13 mouse cellular contexts compared by ENCODE assay signal in the genomic region with DNA sequence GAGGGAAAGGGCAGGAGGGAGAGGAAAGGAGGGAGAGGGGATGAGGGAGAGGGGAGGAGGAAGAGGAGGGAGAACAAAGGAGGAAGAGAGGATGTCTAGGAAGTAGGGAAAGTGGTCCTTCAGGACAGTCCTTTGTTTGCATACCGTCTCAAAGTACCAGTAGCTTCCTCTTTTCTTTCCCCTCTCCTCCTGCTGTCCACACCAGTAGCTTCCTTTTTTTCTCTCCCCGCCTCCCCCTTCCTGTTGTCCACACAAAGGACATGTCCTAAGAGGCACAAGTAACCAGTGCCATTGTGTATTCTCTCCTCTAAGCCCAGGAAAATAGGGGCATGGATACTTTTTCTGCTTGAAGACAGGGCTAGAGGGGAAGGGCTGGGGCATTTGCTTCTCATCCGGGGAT. TPM values are rescaled to one million over a fixed set of nuclear protein-coding genes. Genes with fewer than 3 reads are reported as not detected.
DNase-seq lines count a peak whose midpoint lies in the region; ATAC-seq and TF ChIP-seq lines count a peak whose summit lies in the region.
"Had no signal": no experiment of that assay in that cellular context is flagged by ENCODE, and none has a peak within 500 bp of the region (broad histone marks: within the 10 kb centered on the region; RNA-seq: fewer than 3 reads in every experiment).

No protein-coding gene starts in this region.

- ATAC-seq in forebrain, embryonic 12.5 days (ENCODE audit: low FRiP score) = no peak
- ATAC-seq in liver, embryonic 12.5 days = no peak
- peak; percentile 37; the same call in 1 of the 2 replicates for ATAC-seq in liver, embryonic 16.5 days (ENCODE audit: low read depth)
- ATAC-seq in neutrophil, adult 5-6 weeks (ENCODE audit: extremely low read depth, insufficient number of reproducible peaks, low FRiP score, poor library complexity, severe bottlenecking) = peak; percentile 82
- no peak for ATAC-seq in hindbrain, embryonic 14.5 days (ENCODE audit: low FRiP score)
- ATAC-seq: forebrain, embryonic 16.5 days; Patski had no signal

- peak overlapping the region; percentile 52; the same call in 1 of the 2 replicates for H3K27ac ChIP-seq in forebrain, embryonic 10.5 days
- H3K27ac ChIP-seq in forebrain, embryonic 12.5 days = no peak overlapping the region
- H3K27ac ChIP-seq in liver, adult 2 months (replicated peaks; ENCODE audit: insufficient read depth, low read depth, low read length) = no peak overlapping the region
- H3K27ac ChIP-seq in liver, embryonic 12.5 days = no peak overlapping the region
- no peak overlapping the region for H3K27ac ChIP-seq in liver, embryonic 16.5 days (ENCODE audit: low read length)
- no peak overlapping the region for H3K27ac ChIP-seq in hindbrain, embryonic 14.5 days
- H3K27ac ChIP-seq: liver, embryonic 14.5 days had no signal

- 48% methylated on average over 3 of the region's 3 CpGs for WGBS in forebrain, embryonic 10.5 days
- WGBS in forebrain, embryonic 12.5 days = 46% methylated on average over 3 of the region's 3 CpGs
- WGBS in liver, adult 2 months = 62% methylated on average over 3 of the region's 3 CpGs
- WGBS in liver, embryonic 12.5 days (ENCODE audit: insufficient replicate concordance) = 9% methylated on average over 3 of the region's 3 CpGs
- WGBS in liver, embryonic 16.5 days (ENCODE audit: insufficient replicate concordance) = 6% methylated on average over 3 of the region's 3 CpGs
- WGBS in hindbrain, embryonic 14.5 days = 39% methylated on average over 3 of the region's 3 CpGs

- H3K4me1 ChIP-seq in forebrain, embryonic 10.5 days = peaks cover 26% of the 10 kb centered on the region
- peaks cover 20% of the 10 kb centered on the region for H3K4me1 ChIP-seq in forebrain, embryonic 12.5 days
- H3K4me1 ChIP-seq in liver, adult 2 months (ENCODE audit: control insufficient read depth, insufficient read depth, low read length) = no peaks in the 10 kb centered on the region
- no peaks in the 10 kb centered on the region for H3K4me1 ChIP-seq in liver, embryonic 12.5 days
- no peaks in the 10 kb centered on the region for H3K4me1 ChIP-seq in liver, embryonic 16.5 days (ENCODE audit: control insufficient read depth, low read depth, low read length)
- 0 out of 2 replicates have a peak, but pooled peaks cover 9% of the 10 kb centered on the region for H3K4me1 ChIP-seq in hindbrain, embryonic 14.5 days (replicated peaks; ENCODE audit: control insufficient read depth, insufficient read depth, low read length)

- H3K36me3 ChIP-seq in forebrain, embryonic 10.5 days (replicated peaks) = no peaks in the 10 kb centered on the region
- no peaks in the 10 kb centered on the region for H3K36me3 ChIP-seq in forebrain, embryonic 12.5 days (replicated peaks)
- no peaks in the 10 kb centered on the region for H3K36me3 ChIP-seq in liver, adult 2 months (ENCODE audit: control insufficient read depth, insufficient read depth, low read length)
- H3K36me3 ChIP-seq in liver, embryonic 12.5 days = no peaks in the 10 kb centered on the region
- no peaks in the 10 kb centered on the region for H3K36me3 ChIP-seq in liver, embryonic 16.5 days (ENCODE audit: control insufficient read depth, insufficient read depth)
- H3K36me3 ChIP-seq in hindbrain, embryonic 14.5 days (replicated peaks; ENCODE audit: control insufficient read depth, insufficient read depth) = no peaks in the 10 kb centered on the region

- H3K9ac ChIP-seq in forebrain, embryonic 12.5 days = no peak overlapping the region
- H3K9ac ChIP-seq in liver, adult 2 months (ENCODE audit: low read depth, low read length) = no peak overlapping the region
- no peak overlapping the region for H3K9ac ChIP-seq in liver, embryonic 12.5 days
- H3K9ac ChIP-seq in liver, embryonic 16.5 days (ENCODE audit: low read depth, low read length) = no peak overlapping the region
- H3K9ac ChIP-seq in hindbrain, embryonic 14.5 days = no peak overlapping the region
- H3K9ac ChIP-seq: liver, embryonic 14.5 days had no signal

- H3K79me2 ChIP-seq in liver, adult 2 months (ENCODE audit: control insufficient read depth, insufficient read depth, low read length) = no peaks in the 10 kb centered on the region

- TF ChIP-seq POLR2A in liver, adult 2 months (IDR thresholded peaks at IDR 0.05; ENCODE audit: extremely low read depth, insufficient read depth, low read length) = no peak

- DNase-seq in forebrain, embryonic 10.5 days (ENCODE audit: extremely low spot score, low spot score) = no peak
- peak; percentile 24 for DNase-seq in liver, adult 2 months (ENCODE audit: extremely low read depth, low read depth, low spot score)
- DNase-seq in gastrocnemius, postnatal 25 days = no peak
- no peak for DNase-seq in hindbrain, embryonic 14.5 days (ENCODE audit: low spot score)
- DNase-seq: gastrocnemius, postnatal 14 days; right cerebral cortex, postnatal 25 days had no signal

- TF ChIP-seq CTCF in liver, adult 2 months (IDR thresholded peaks at IDR 0.05; ENCODE audit: low read depth, low read length) = no peak

- H3K27me3 ChIP-seq in forebrain, embryonic 10.5 days (ENCODE audit: poor library complexity, severe bottlenecking) = peaks cover 5% of the 10 kb centered on the region; the same call in 1 of the 2 replicates
- H3K27me3 ChIP-seq in forebrain, embryonic 12.5 days = 0 out of 2 replicates have a peak, but pooled peaks cover 6% of the 10 kb centered on the region
- H3K27me3 ChIP-seq in liver, adult 2 months (ENCODE audit: control insufficient read depth, insufficient read depth, low read length) = no peaks in the 10 kb centered on the region
- H3K27me3 ChIP-seq in liver, embryonic 12.5 days (replicated peaks) = no peaks in the 10 kb centered on the region; the same call in 1 of the 2 replicates
- H3K27me3 ChIP-seq in liver, embryonic 16.5 days (ENCODE audit: control insufficient read depth, insufficient read depth, low read depth, low read length) = no peaks in the 10 kb centered on the region
- no peaks in the 10 kb centered on the region for H3K27me3 ChIP-seq in hindbrain, embryonic 14.5 days (ENCODE audit: control insufficient read depth, insufficient read depth, low read length)
- H3K27me3 ChIP-seq: Patski had no signal

- no peaks in the 10 kb centered on the region for H3K9me3 ChIP-seq in forebrain, embryonic 10.5 days
- no peaks in the 10 kb centered on the region for H3K9me3 ChIP-seq in forebrain, embryonic 12.5 days
- H3K9me3 ChIP-seq in liver, embryonic 12.5 days (replicated peaks) = no peaks in the 10 kb centered on the region
- H3K9me3 ChIP-seq in liver, embryonic 16.5 days (replicated peaks; ENCODE audit: control insufficient read depth, low read length) = no peaks in the 10 kb centered on the region
- no peaks in the 10 kb centered on the region for H3K9me3 ChIP-seq in hindbrain, embryonic 14.5 days (ENCODE audit: control insufficient read depth, low read length)

- H3K4me3 ChIP-seq in forebrain, embryonic 10.5 days = no peak overlapping the region
- no peak overlapping the region for H3K4me3 ChIP-seq in forebrain, embryonic 12.5 days (replicated peaks)
- H3K4me3 ChIP-seq in liver, adult 2 months (ENCODE audit: insufficient read depth, low read depth, low read length) = no peak overlapping the region
- no peak overlapping the region for H3K4me3 ChIP-seq in liver, embryonic 12.5 days
- no peak overlapping the region for H3K4me3 ChIP-seq in liver, embryonic 16.5 days (ENCODE audit: low read depth, low read length)
- no peak overlapping the region for H3K4me3 ChIP-seq in hindbrain, embryonic 14.5 days (replicated peaks; ENCODE audit: low read length)

- H3K4me2 ChIP-seq in forebrain, embryonic 12.5 days = no peak overlapping the region
- no peak overlapping the region for H3K4me2 ChIP-seq in liver, embryonic 12.5 days
- no peak overlapping the region for H3K4me2 ChIP-seq in liver, embryonic 16.5 days (ENCODE audit: low read depth, low read length)
- no peak overlapping the region for H3K4me2 ChIP-seq in hindbrain, embryonic 14.5 days (replicated peaks)

RNA-seq across cellular contexts. Expression of a gene that starts 37.3 kb away (rescaled TPM):
- 6.2 and 6.5 TPM in 2 replicates for polyA plus RNA-seq in forebrain, embryonic 10.5 days (2016; fragmentation: Nextera tagmentation; extraction: Ambion mirVana)
- 17.0 and 20.8 TPM in 2 replicates for polyA plus RNA-seq in forebrain, embryonic 12.5 days (2016; fragmentation: Nextera tagmentation; extraction: Ambion mirVana)
- 13.3 and 14.0 TPM in 2 replicates for total RNA-seq in liver, adult 2 months (2014; rRNA removed)
- 1.1 and 2.1 TPM in 2 replicates for polyA plus RNA-seq in liver, adult 2 months (2012; rRNA removed)
- polyA plus RNA-seq in liver, embryonic 12.5 days (2016; fragmentation: Nextera tagmentation; extraction: Ambion mirVana) = 3.3 and 3.8 TPM in 2 replicates
- 1.4 and 2.2 TPM in 2 replicates for polyA plus RNA-seq in liver, embryonic 16.5 days (2015; fragmentation: Nextera tagmentation; extraction: Ambion mirVana)
- total RNA-seq in neutrophil, adult 5-6 weeks (2017) = 8.1 and 13.7 TPM in 2 replicates
- total RNA-seq in gastrocnemius, postnatal 25 days (2021) = 1 to 10 TPM; 5.0 to 6.5 TPM
- polyA plus RNA-seq in hindbrain, embryonic 14.5 days (2014; fragmentation: Nextera tagmentation; extraction: Ambion mirVana) = 38.3 and 45.8 TPM in 2 replicates

Comparison
In these comparisons a context has a peak if more than half of its experiments do, and no peak if none do; other contexts are left out.
1. ATAC-seq: peak in liver, embryonic 16.5 days (single experiment) and neutrophil, adult 5-6 weeks (single experiment); none in forebrain, embryonic 12.5 days (single experiment), liver, embryonic 12.5 days (single experiment) and hindbrain, embryonic 14.5 days (single experiment).